Mouse (Mus musculus) CH12.LX (cell line): ENCODE data around the gene Macc1.

ENCODE experiments used
- BHLHE40 ChIP-seq: IDR thresholded peaks from 2 replicates; pipeline ENCODE4 v1.6.1; 2011; ENCODE audit warnings: mild to moderate bottlenecking, low read depth, low read length, improper control_type of control experiment
- CHD2 ChIP-seq: IDR thresholded peaks from 2 replicates; pipeline ENCODE4 v1.6.1; 2011; ENCODE audit warnings: low read length, improper control_type of control experiment
- CTCF ChIP-seq, 2 experiments: IDR thresholded peaks in 1 of 2; conservative IDR thresholded peaks in 1 of 2; 2 replicates each; pipeline ENCODE4 v1.5.1; 2011 to 2012; ENCODE audit warnings: low read depth in 2 of 2, low read length in 2 of 2, improper control_type of control experiment in 1 of 2, inconsistent platforms in 1 of 2, mild to moderate bottlenecking in 1 of 2, moderate library complexity in 1 of 2
- MYC ChIP-seq: IDR thresholded peaks from 2 replicates; pipeline ENCODE4 v1.6.1; 2011; ENCODE audit warnings: low read depth, mild to moderate bottlenecking, improper control_type of control experiment, low read length
- NELFE ChIP-seq: IDR thresholded peaks from 2 replicates; pipeline ENCODE4 v1.6.1; 2011; ENCODE audit warnings: low read depth, low read length, improper control_type of control experiment
- POLR2A ChIP-seq: IDR thresholded peaks from 2 replicates; pipeline ENCODE4 v1.6.1; 2011; ENCODE audit warnings: low read depth, mild to moderate bottlenecking, improper control_type of control experiment, low read length
- POLR2AphosphoS2 ChIP-seq: IDR thresholded peaks from 2 replicates; pipeline ENCODE4 v1.6.1; 2011; ENCODE audit warnings: low read depth, low read length, improper control_type of control experiment
- ZKSCAN1 ChIP-seq: IDR thresholded peaks from 2 replicates; pipeline ENCODE4 v1.6.1; 2012; ENCODE audit warnings: low read depth, inconsistent platforms, low read length, improper control_type of control experiment, borderline replicate concordance
- ZNF384 ChIP-seq: IDR thresholded peaks from 2 replicates; pipeline ENCODE4 v1.6.1; 2012; ENCODE audit warnings: low read depth, low read length, improper control_type of control experiment, inconsistent platforms

DNA sequence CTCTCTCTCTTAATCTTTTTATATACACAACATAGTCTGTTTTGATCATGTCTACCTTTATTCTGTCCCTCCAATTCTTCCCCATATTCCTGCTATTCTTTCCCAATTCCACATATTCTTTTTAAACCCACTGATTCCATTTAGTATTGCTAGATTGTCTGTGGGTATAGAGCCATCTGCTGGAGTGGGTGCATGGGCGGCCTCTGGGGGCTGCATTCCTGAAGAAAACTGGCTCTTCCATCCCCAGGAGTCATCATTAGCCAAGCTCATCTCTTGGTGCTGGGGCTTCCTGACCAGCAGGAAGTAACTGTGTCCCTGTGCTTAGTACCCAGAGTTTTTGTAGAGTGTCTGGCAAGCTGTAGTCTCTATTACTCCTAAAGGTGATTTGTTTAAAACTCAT, 42.1 kb upstream of the Macc1 start:
- TF ChIP-seq NELFE (no peak), ZKSCAN1 (no peak), BHLHE40 (no peak), CTCF (conservative IDR thresholded peaks at IDR 0.05 in 1 of 2, IDR thresholded peaks at IDR 0.05 in 1 of 2; ENCODE audit: low read depth in 2 of 2, low read length in 2 of 2) (no peak), ZNF384 (no peak), CHD2 (no peak), POLR2A (no peak), MYC (no peak), POLR2AphosphoS2 (no peak)
